ENCODE assay signal across 21 mouse cellular contexts in genomic region chr9:74981663-74982111, GRCm38 (mm10). TPM values are rescaled to one million over a fixed set of nuclear protein-coding genes. Genes with fewer than 3 reads are reported as not detected.
DNase-seq lines count a peak whose midpoint lies in the region; ATAC-seq and TF ChIP-seq lines count a peak whose summit lies in the region.
"Had no signal": no experiment of that assay in that cellular context is flagged by ENCODE, and none has a peak within 500 bp of the region (broad histone marks: within the 10 kb centered on the region; RNA-seq: fewer than 3 reads in every experiment).

No protein-coding gene starts in this region.

- no peaks in the 10 kb centered on the region for H3K9me3 ChIP-seq in limb, embryonic 14.5 days (ENCODE audit: control insufficient read depth, low read length)
- H3K9me3 ChIP-seq in limb, embryonic 10.5 days (replicated peaks), result no peaks in the 10 kb centered on the region
- H3K9me3 ChIP-seq in embryonic facial prominence, embryonic 13.5 days, result no peaks in the 10 kb centered on the region
- H3K9me3 ChIP-seq: forebrain, embryonic 13.5 days; hindbrain, embryonic 10.5 days; midbrain, embryonic 15.5 days had no signal

- H3K4me3 ChIP-seq in heart, adult 2 months, result no peak overlapping the region
- H3K4me3 ChIP-seq in limb, embryonic 14.5 days (replicated peaks; ENCODE audit: low read length), result no peak overlapping the region
- no peak overlapping the region for H3K4me3 ChIP-seq in limb, embryonic 10.5 days
- H3K4me3 ChIP-seq in embryonic facial prominence, embryonic 13.5 days, result no peak overlapping the region
- H3K4me3 ChIP-seq: erythroblast, embryonic 14.5 days; forebrain, embryonic 13.5 days; hindbrain, embryonic 10.5 days; midbrain, embryonic 15.5 days had no signal

- H3K27me3 ChIP-seq in heart, adult 2 months (ENCODE audit: control insufficient read depth, insufficient read depth, low read length), result no peaks in the 10 kb centered on the region
- H3K27me3 ChIP-seq in limb, embryonic 14.5 days (ENCODE audit: control insufficient read depth, insufficient read depth, low read length), result no peaks in the 10 kb centered on the region
- H3K27me3 ChIP-seq in limb, embryonic 10.5 days (ENCODE audit: low read depth, poor library complexity, severe bottlenecking), result no peaks in the 10 kb centered on the region
- no peaks in the 10 kb centered on the region for H3K27me3 ChIP-seq in embryonic facial prominence, embryonic 13.5 days
- H3K27me3 ChIP-seq: forebrain, embryonic 13.5 days; midbrain, embryonic 15.5 days had no signal

- H3K4me1 ChIP-seq in heart, adult 2 months (ENCODE audit: control insufficient read depth, insufficient read depth, low read length), result peaks cover 18% of the 10 kb centered on the region
- H3K4me1 ChIP-seq in limb, embryonic 14.5 days (ENCODE audit: control insufficient read depth, insufficient read depth, low read length), result peaks cover under 1% of the 10 kb centered on the region; the same call in 1 of the 2 replicates
- peaks cover 23% of the 10 kb centered on the region for H3K4me1 ChIP-seq in limb, embryonic 10.5 days
- H3K4me1 ChIP-seq in embryonic facial prominence, embryonic 13.5 days, result peaks cover 27% of the 10 kb centered on the region

- TF ChIP-seq CTCF in heart, adult 2 months (IDR thresholded peaks at IDR 0.05), result no peak

- H3K4me2 ChIP-seq in limb, embryonic 14.5 days (replicated peaks; ENCODE audit: low read depth, low read length, severe bottlenecking), result no peak overlapping the region
- no peak overlapping the region for H3K4me2 ChIP-seq in embryonic facial prominence, embryonic 13.5 days
- H3K4me2 ChIP-seq: forebrain, embryonic 13.5 days; midbrain, embryonic 15.5 days had no signal

- intact Hi-C loops in heart, adult 2 months (cut with DNase I), result no loop called here
- intact Hi-C loops in heart, postnatal 36 days (cut with DNase I), result no loop called here

- no peaks in the 10 kb centered on the region for H3K79me2 ChIP-seq in heart, adult 2 months (replicated peaks; ENCODE audit: control insufficient read depth, insufficient read depth, low read length)

- DNase-seq in cerebellum, adult 9-11 months, result peak; percentile 48
- DNase-seq in cerebellum, postnatal 4 days (ENCODE audit: low spot score in 2 of 2), result no peak
- DNase-seq in heart, adult 2 months, result no peak
- DNase-seq in heart, postnatal 36 days, result no peak
- no peak for DNase-seq in limb, embryonic 14.5 days (ENCODE audit: low spot score)
- DNase-seq in limb, embryonic 10.5 days (ENCODE audit: low spot score), result no peak
- no peak for DNase-seq in adrenal gland, postnatal 14 days
- DNase-seq: adrenal gland, adult 2 months; B cell, adult 2 months; kidney, adult 2 months; kidney, postnatal 14 days; liver, postnatal 0 days; lung, postnatal 10 days; right cerebral cortex, postnatal 14 days; spleen, adult 18-20 months; thymus, postnatal 25 days had no signal

- WGBS in heart, adult 2 months, result 27% methylated on average over 3 of the region's 3 CpGs
- WGBS in limb, embryonic 14.5 days, result 46% methylated on average over 3 of the region's 3 CpGs
- 69% methylated on average over 3 of the region's 3 CpGs for WGBS in limb, embryonic 10.5 days
- WGBS in embryonic facial prominence, embryonic 13.5 days, result 28% methylated on average over 3 of the region's 3 CpGs

- peaks cover 11% of the 10 kb centered on the region for H3K36me3 ChIP-seq in heart, adult 2 months (ENCODE audit: control insufficient read depth, insufficient read depth, low read length)
- no peaks in the 10 kb centered on the region for H3K36me3 ChIP-seq in limb, embryonic 14.5 days (ENCODE audit: control insufficient read depth, insufficient read depth, low read length)
- no peaks in the 10 kb centered on the region for H3K36me3 ChIP-seq in limb, embryonic 10.5 days
- no peaks in the 10 kb centered on the region for H3K36me3 ChIP-seq in embryonic facial prominence, embryonic 13.5 days
- H3K36me3 ChIP-seq: hindbrain, embryonic 10.5 days; midbrain, embryonic 15.5 days had no signal

- TF ChIP-seq POLR2A in heart, adult 2 months (IDR thresholded peaks at IDR 0.05; ENCODE audit: insufficient read depth, low read depth, low read length), result no peak
- no peak for TF ChIP-seq POLR2A in limb, embryonic 14.5 days (IDR thresholded peaks at IDR 0.05; ENCODE audit: borderline replicate concordance, extremely low read depth, insufficient read depth, insufficient read length)

- peak; percentile 34; the same call in 1 of the 2 replicates for ATAC-seq in limb, embryonic 14.5 days (ENCODE audit: low FRiP score, low read depth)
- 0 out of 2 replicates have a peak, but pooled peaks have one; percentile 26 for ATAC-seq in embryonic facial prominence, embryonic 13.5 days (ENCODE audit: insufficient number of reproducible peaks, insufficient read depth, low FRiP score, low TSS enrichment, low read depth)
- ATAC-seq: forebrain, embryonic 13.5 days; liver, postnatal 0 days; midbrain, embryonic 15.5 days had no signal

- no peak for TF ChIP-seq EP300 in heart, adult 2 months (IDR thresholded peaks at IDR 0.05; ENCODE audit: insufficient read depth, low read depth, low read length)

- H3K27ac ChIP-seq in heart, adult 2 months, result peak overlapping the region; percentile 71
- H3K27ac ChIP-seq in limb, embryonic 14.5 days (replicated peaks; ENCODE audit: low read depth, low read length), result no peak overlapping the region
- H3K27ac ChIP-seq in limb, embryonic 10.5 days, result no peak overlapping the region
- H3K27ac ChIP-seq in embryonic facial prominence, embryonic 13.5 days, result no peak overlapping the region; the same call in 1 of the 2 replicates
- H3K27ac ChIP-seq: forebrain, embryonic 13.5 days; hindbrain, embryonic 10.5 days; midbrain, embryonic 15.5 days had no signal

- no peak overlapping the region for H3K9ac ChIP-seq in heart, adult 2 months (ENCODE audit: low read depth, low read length)
- H3K9ac ChIP-seq in limb, embryonic 14.5 days (ENCODE audit: low read depth, low read length, severe bottlenecking), result no peak overlapping the region
- H3K9ac ChIP-seq in embryonic facial prominence, embryonic 13.5 days, result no peak overlapping the region
- H3K9ac ChIP-seq: forebrain, embryonic 13.5 days; liver, postnatal 0 days; midbrain, embryonic 15.5 days had no signal

RNA-seq across cellular contexts. Expression of gene Fam214a, which starts 29.0 kb away (rescaled TPM):
- 10 to 100 TPM; 20.6 to 30.2 TPM for total RNA-seq in heart, adult 2 months (2021)
- 10.7 and 16.5 TPM in 2 replicates for polyA plus RNA-seq in heart, adult 2 months (2012; rRNA removed)
- 10 to 100 TPM; 37.3 to 39.8 TPM for total RNA-seq in heart, postnatal 36 days (2021)
- polyA plus RNA-seq in limb, embryonic 14.5 days (2012; rRNA removed), result 9.0 and 9.6 TPM in 2 replicates
- polyA plus RNA-seq in limb, embryonic 14.5 days (2014; fragmentation: Nextera tagmentation; extraction: Ambion mirVana), result 10.7 and 11.9 TPM in 2 replicates
- polyA plus RNA-seq in limb, embryonic 10.5 days (2016; fragmentation: Nextera tagmentation; extraction: Ambion mirVana), result 4.0 and 6.4 TPM in 2 replicates
- polyA plus RNA-seq in embryonic facial prominence, embryonic 13.5 days (2015; fragmentation: Nextera tagmentation; extraction: Ambion mirVana), result 13.8 and 15.1 TPM in 2 replicates
- total RNA-seq in adrenal gland, postnatal 14 days (2021), result 80.4 and 93.0 TPM in 2 replicates
- polyA plus RNA-seq: erythroblast, embryonic 14.5 days had no signal

RNA-seq across cellular contexts. Expression of gene Arpp19, which starts 55.7 kb away (rescaled TPM):
- total RNA-seq in heart, adult 2 months (2021), result 100 to 1,000 TPM; 160 to 196 TPM
- polyA plus RNA-seq in heart, adult 2 months (2012; rRNA removed), result 25.1 and 50.0 TPM in 2 replicates
- 100 to 1,000 TPM; 169 to 182 TPM for total RNA-seq in heart, postnatal 36 days (2021)
- polyA plus RNA-seq in limb, embryonic 14.5 days (2012; rRNA removed), result 64.5 and 73.2 TPM in 2 replicates
- polyA plus RNA-seq in limb, embryonic 14.5 days (2014; fragmentation: Nextera tagmentation; extraction: Ambion mirVana), result 280 and 290 TPM in 2 replicates
- 364 and 386 TPM in 2 replicates for polyA plus RNA-seq in limb, embryonic 10.5 days (2016; fragmentation: Nextera tagmentation; extraction: Ambion mirVana)
- polyA plus RNA-seq in embryonic facial prominence, embryonic 13.5 days (2015; fragmentation: Nextera tagmentation; extraction: Ambion mirVana), result 313 and 324 TPM in 2 replicates
- total RNA-seq in adrenal gland, postnatal 14 days (2021), result 319 and 329 TPM in 2 replicates
